Mouse (Mus musculus): Measurements from ENCODE around the gene Pdcd11. TPM values are rescaled to one million over a fixed set of nuclear protein-coding genes. Genes with fewer than 3 reads are reported as not detected.
"Not testable (repeated sequence)": the region's sequence is repeated elsewhere in the genome, so short reads cannot be mapped to it uniquely, and the experiment has no call there.

Gene Pdcd11
- polyA plus RNA-seq, 1 experiment from 2014 or later = 8.8 TPM

DNA sequence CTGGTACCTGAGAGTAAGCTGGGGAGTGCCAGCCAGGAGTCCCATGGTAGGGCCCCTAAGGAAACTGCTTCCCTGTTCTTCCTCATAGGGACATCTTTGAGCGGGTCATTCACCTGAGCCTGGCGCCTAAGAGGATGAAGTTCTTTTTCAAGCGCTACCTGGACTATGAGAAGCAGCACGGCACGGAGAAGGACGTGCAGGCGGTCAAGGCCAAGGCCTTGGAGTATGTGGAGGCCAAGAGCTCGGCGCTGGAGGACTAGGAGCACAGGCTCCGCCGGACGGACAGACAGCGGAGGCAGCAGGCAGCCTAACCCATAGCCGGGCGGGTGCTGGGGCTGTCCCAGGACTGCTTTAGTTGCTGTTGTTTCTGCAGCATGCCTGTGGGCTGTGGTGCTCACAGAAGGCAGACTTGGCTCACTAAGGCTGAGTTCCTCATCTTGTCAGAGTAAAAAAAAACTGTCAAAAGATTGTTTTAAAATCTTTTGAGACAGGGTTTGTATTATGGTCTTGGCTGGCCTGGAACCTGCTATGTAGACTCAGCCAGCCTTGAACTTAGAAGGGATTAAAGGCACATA, 40.1 kb downstream of the Pdcd11 start:
- H3K9ac ChIP-seq = no peak overlapping the region
- peaks cover 1% of the 10 kb centered on the region; the same call in 1 of the 2 replicates for H3K4me1 ChIP-seq
- H3K36me3 ChIP-seq = peaks cover 92% of the 10 kb centered on the region
- WGBS = 92% methylated on average over 15 of the region's 15 CpGs
- no peak overlapping the region for H3K27ac ChIP-seq
- no peak for ATAC-seq (ENCODE audit: insufficient number of reproducible peaks, low FRiP score, low TSS enrichment, low read depth)
- H3K4me3 ChIP-seq = no peak overlapping the region
- no peaks in the 10 kb centered on the region for H3K9me3 ChIP-seq
- no peak overlapping the region for H3K4me2 ChIP-seq
- no peaks in the 10 kb centered on the region for H3K27me3 ChIP-seq

- no peak for ATAC-seq (ENCODE audit: insufficient number of reproducible peaks, low FRiP score, low TSS enrichment, low read depth)
- 87% methylated on average over 7 of the region's 7 CpGs for WGBS
- Histone ChIP-seq H3K27me3 (no peaks in the 10 kb centered on the region), H3K4me2 (no peak overlapping the region), H3K27ac (no peak overlapping the region), H3K36me3 (peaks cover 70% of the 10 kb centered on the region), H3K9me3 (no peaks in the 10 kb centered on the region), H3K4me1 (peaks cover 22% of the 10 kb centered on the region), H3K9ac (no peak overlapping the region), H3K4me3 (no peak overlapping the region)
Measured at GRCm38 (mm10) chr19:47133161-47133560, 42.6 kb downstream of the Pdcd11 start.

- no peak overlapping the region for H3K4me3 ChIP-seq
- 89% methylated on average over 17 of the region's 17 CpGs for WGBS
- H3K4me1 ChIP-seq = peaks cover 35% of the 10 kb centered on the region
- no peak overlapping the region for H3K27ac ChIP-seq
- H3K4me2 ChIP-seq = no peak overlapping the region
- no peak overlapping the region for H3K9ac ChIP-seq
- H3K36me3 ChIP-seq = peaks cover 46% of the 10 kb centered on the region
- no peaks in the 10 kb centered on the region for H3K27me3 ChIP-seq
- ATAC-seq (ENCODE audit: insufficient number of reproducible peaks, low FRiP score, low TSS enrichment, low read depth) = no peak
- no peaks in the 10 kb centered on the region for H3K9me3 ChIP-seq
Measured at GRCm38 (mm10) chr19:47135568-47135967, 45.0 kb downstream of the Pdcd11 start.

- no peak overlapping the region for H3K4me3 ChIP-seq
- ATAC-seq (ENCODE audit: insufficient number of reproducible peaks, low FRiP score, low TSS enrichment, low read depth) = no peak
- no peaks in the 10 kb centered on the region for H3K27me3 ChIP-seq
- peak overlapping the region; percentile 70; the same call in 1 of the 2 replicates for H3K4me2 ChIP-seq
- no peak overlapping the region for H3K9ac ChIP-seq
- H3K27ac ChIP-seq = no peak overlapping the region
- peaks cover 35% of the 10 kb centered on the region for H3K4me1 ChIP-seq
- H3K9me3 ChIP-seq = no peaks in the 10 kb centered on the region
- WGBS = 84% methylated on average over 5 of the region's 5 CpGs
- peaks cover 40% of the 10 kb centered on the region for H3K36me3 ChIP-seq
Measured at GRCm38 (mm10) chr19:47136170-47136569, 45.6 kb downstream of the Pdcd11 start.

DNA sequence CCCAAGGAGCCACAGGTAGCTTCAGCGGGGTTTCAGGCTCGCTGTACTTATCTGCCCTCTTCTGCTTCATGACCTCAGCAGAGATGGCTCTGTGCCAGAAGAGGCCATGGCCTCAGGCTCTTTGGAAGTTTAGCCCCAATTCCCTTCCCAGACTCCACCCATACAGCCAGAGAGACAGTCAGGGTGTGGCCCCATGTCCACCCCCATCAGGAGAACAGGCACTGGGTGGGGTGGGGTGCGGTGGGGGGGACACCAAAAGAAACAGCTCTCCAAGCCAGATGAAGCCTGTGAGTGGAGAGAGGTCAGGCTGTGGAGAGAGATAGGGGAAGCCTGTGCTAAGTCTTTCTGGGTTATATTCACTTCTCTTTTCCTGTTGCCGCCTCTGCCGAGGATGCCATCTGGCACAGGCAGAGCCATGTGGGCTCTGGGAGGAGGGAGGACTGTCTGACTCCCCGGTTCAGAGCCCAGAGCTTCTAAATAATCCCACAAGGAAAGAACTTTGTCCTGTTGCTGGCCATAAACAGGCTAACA, 46.5 kb downstream of the Pdcd11 start:
- H3K36me3 ChIP-seq = peaks cover 30% of the 10 kb centered on the region
- peak overlapping the region; percentile 70 for H3K4me2 ChIP-seq
- peaks cover 35% of the 10 kb centered on the region for H3K4me1 ChIP-seq
- H3K27me3 ChIP-seq = no peaks in the 10 kb centered on the region
- H3K9me3 ChIP-seq = no peaks in the 10 kb centered on the region
- WGBS = 13% methylated on average over 6 of the region's 6 CpGs
- peak overlapping the region; percentile 45 for H3K4me3 ChIP-seq
- no peak; the same call in 1 of the 2 replicates for ATAC-seq (ENCODE audit: insufficient number of reproducible peaks, low FRiP score, low TSS enrichment, low read depth)
- H3K27ac ChIP-seq = peak overlapping the region; percentile 87
- peak overlapping the region; percentile 43 for H3K9ac ChIP-seq

GRCm38 (mm10) chr19:47137771-47138421, 47.3 kb downstream of the Pdcd11 start, which contains the start of gene Calhm2:
Calhm2 (minus strand) TSS chr19:47138294.
- peak within 1 kb of the TSS; percentile 87 for H3K27ac ChIP-seq
- peak within 1 kb of the TSS; percentile 45 for H3K4me3 ChIP-seq
- H3K9me3 ChIP-seq = no peaks in the 10 kb centered on the region
- no peaks in the 10 kb centered on the region for H3K27me3 ChIP-seq
- 5% methylated on average over 28 of the region's 28 CpGs for WGBS
- H3K36me3 ChIP-seq = peaks cover 23% of the 10 kb centered on the region
- peak within 1 kb of the TSS; percentile 70 for H3K4me2 ChIP-seq
- H3K9ac ChIP-seq = peak within 1 kb of the TSS; percentile 43
- peak; percentile 61 for ATAC-seq (ENCODE audit: insufficient number of reproducible peaks, low FRiP score, low TSS enrichment, low read depth)
- H3K4me1 ChIP-seq = peaks cover 35% of the 10 kb centered on the region

DNA sequence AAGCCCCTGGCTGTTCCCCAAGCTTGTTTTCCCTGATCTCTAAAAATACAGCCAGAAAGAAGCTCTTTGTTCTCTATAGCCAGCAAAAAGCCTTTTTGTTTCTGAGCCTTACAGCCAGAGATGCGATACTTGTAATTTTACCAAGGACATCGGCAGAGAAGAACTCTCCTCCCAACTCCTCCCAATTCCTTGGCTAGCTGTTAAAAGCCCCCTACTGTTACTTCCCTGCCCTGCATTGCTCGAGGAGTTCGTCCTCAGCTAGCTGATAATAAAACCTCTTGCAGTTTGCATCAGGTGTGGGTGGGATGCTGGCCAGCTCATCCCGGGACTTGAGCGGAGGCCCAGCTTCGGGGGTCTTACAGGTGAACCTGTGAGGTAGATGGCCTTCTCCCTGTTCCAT, 49.0 kb downstream of the Pdcd11 start:
- H3K27me3 ChIP-seq; H3K4me2 ChIP-seq; H3K9me3 ChIP-seq; H3K4me3 ChIP-seq; H3K27ac ChIP-seq; ATAC-seq (ENCODE audit: insufficient number of reproducible peaks, low FRiP score, low TSS enrichment, low read depth); H3K9ac ChIP-seq: not testable (repeated sequence)
- H3K4me1 ChIP-seq = peaks cover 35% of the 10 kb centered on the region
- H3K36me3 ChIP-seq = peaks cover 11% of the 10 kb centered on the region
- WGBS = 17% methylated on average over 7 of the region's 7 CpGs

DNA sequence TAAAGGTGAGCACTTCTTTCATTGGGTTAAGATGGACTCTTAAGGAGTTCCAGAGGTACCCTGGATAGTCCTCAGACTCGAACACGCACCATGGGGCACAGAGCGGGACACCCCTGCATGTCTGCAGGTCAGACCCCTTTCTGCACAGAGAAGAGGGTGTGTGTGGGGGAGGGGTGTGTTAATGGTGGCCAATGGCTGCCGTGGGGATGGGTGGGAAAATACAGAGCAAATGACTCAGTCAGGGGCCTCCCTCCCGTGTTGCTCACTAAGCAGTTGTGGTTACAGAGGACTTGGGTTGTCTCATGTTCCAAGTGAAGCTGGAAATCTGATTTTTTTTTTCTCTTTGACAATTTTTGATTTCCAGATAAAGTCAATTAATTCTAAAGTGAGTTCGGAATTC, 51.9 kb downstream of the Pdcd11 start:
- WGBS = 75% methylated on average over 6 of the region's 6 CpGs

GRCm38 (mm10) chr19:47144154-47144553, 53.6 kb downstream of the Pdcd11 start, which contains the start of gene Calhm1:
Calhm1 (minus strand) TSS chr19:47144254.
- Histone ChIP-seq H3K9me3 (no peaks in the 10 kb centered on the region), H3K27ac (no peak within 1 kb of the TSS), H3K4me1 (peaks cover 3% of the 10 kb centered on the region; the same call in 1 of the 2 replicates), H3K9ac (no peak within 1 kb of the TSS), H3K4me3 (no peak within 1 kb of the TSS), H3K4me2 (no peak within 1 kb of the TSS), H3K36me3 (no peaks in the 10 kb centered on the region), H3K27me3 (no peaks in the 10 kb centered on the region)
- 92% methylated on average over 6 of the region's 6 CpGs for WGBS
- no peak for ATAC-seq (ENCODE audit: insufficient number of reproducible peaks, low FRiP score, low TSS enrichment, low read depth)

More for the DNA sequence above, 51.9 kb downstream of the Pdcd11 start:
- Histone ChIP-seq H3K9me3 (no peaks in the 10 kb centered on the region), H3K27ac (no peak overlapping the region), H3K36me3 (no peaks in the 10 kb centered on the region), H3K27me3 (no peaks in the 10 kb centered on the region), H3K4me1 (peaks cover 18% of the 10 kb centered on the region), H3K4me3 (no peak overlapping the region), H3K9ac (no peak overlapping the region), H3K4me2 (no peak overlapping the region)
- ATAC-seq (ENCODE audit: insufficient number of reproducible peaks, low FRiP score, low TSS enrichment, low read depth) = no peak

DNA sequence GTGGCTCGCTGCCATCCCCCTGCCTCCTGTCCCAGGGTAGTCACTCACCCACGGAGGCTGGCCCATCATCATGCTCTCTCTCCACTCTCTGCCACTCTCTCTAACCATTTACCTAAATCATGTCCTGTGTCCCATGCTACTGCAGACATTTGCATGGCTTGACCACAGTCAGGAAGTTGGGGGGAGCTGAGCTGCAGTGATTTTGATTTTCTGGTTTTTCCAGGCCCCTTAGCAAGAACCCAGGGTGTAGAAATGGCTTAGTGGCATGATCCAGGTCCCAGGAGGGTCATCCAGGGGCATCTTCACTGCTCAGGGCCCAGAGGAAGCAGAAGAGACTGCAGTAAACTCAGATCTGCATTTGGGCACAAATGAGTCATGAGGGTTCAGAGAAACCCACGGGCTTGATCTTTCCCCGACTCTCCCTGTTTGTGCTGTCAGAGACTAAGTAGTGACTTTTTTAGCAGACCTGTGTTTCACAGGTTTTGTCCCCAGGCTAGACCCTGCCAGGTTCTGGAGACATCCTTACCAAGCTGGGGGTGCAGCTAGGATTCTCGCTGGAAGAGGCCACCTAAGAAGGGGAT, 57.8 kb downstream of the Pdcd11 start:
- no peak for ATAC-seq (ENCODE audit: insufficient number of reproducible peaks, low FRiP score, low TSS enrichment, low read depth)
- Histone ChIP-seq H3K4me1 (peaks cover 10% of the 10 kb centered on the region; the same call in 1 of the 2 replicates), H3K4me2 (no peak overlapping the region), H3K9me3 (no peaks in the 10 kb centered on the region), H3K36me3 (no peaks in the 10 kb centered on the region), H3K9ac (no peak overlapping the region), H3K27me3 (peaks cover 8% of the 10 kb centered on the region; the same call in 1 of the 2 replicates), H3K4me3 (no peak overlapping the region), H3K27ac (no peak overlapping the region)
- 78% methylated on average over 5 of the region's 5 CpGs for WGBS

DNA sequence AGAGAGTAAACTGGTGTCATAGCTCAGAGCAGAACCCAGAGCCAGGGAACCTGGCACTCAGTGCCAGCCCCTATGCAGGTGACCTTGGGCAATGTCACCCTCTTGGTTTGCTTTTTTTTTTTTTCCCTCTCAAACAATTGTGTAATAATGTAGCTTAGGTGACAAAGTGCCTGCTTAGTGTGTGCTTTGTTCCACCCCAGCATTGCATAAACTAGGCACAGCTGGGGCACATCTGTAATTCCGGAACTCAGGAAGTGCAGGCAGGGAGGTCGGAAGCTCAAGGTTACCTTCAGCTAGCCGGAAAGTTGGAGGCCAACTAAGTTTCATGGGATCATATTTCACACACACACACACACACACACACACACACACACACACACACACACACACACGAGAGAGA, 59.3 kb downstream of the Pdcd11 start:
- Histone ChIP-seq H3K4me3 (no peak overlapping the region), H3K9me3 (no peaks in the 10 kb centered on the region), H3K4me1 (peaks cover 10% of the 10 kb centered on the region; the same call in 1 of the 2 replicates), H3K36me3 (no peaks in the 10 kb centered on the region), H3K9ac (no peak overlapping the region), H3K27ac (no peak overlapping the region), H3K27me3 (peaks cover 8% of the 10 kb centered on the region; the same call in 1 of the 2 replicates), H3K4me2 (no peak overlapping the region)
- ATAC-seq (ENCODE audit: insufficient number of reproducible peaks, low FRiP score, low TSS enrichment, low read depth) = no peak
- WGBS = 27% methylated on average over 3 of the region's 4 CpGs
